Mouse (Mus musculus): Measurements from ENCODE around the gene Ap2b1.

GRCm38 (mm10) chr11:83420338-83420737 is 121.5 kb downstream of the Ap2b1 start:
- TF ChIP-seq CTCF (IDR thresholded peaks at IDR 0.05; ENCODE audit: low read depth) = peak; percentile 63
- no peak for TF ChIP-seq EP300 (IDR thresholded peaks at IDR 0.05; ENCODE audit: low read depth)

Measured in liver, embryonic 14.5 days (tissue).